Mouse (Mus musculus): ENCODE measurements around the gene Abca15.
"Not testable (repeated sequence)": the region's sequence is repeated elsewhere in the genome, so short reads cannot be mapped to it uniquely, and the experiment has no call there.

Abca15 gene

DNA sequence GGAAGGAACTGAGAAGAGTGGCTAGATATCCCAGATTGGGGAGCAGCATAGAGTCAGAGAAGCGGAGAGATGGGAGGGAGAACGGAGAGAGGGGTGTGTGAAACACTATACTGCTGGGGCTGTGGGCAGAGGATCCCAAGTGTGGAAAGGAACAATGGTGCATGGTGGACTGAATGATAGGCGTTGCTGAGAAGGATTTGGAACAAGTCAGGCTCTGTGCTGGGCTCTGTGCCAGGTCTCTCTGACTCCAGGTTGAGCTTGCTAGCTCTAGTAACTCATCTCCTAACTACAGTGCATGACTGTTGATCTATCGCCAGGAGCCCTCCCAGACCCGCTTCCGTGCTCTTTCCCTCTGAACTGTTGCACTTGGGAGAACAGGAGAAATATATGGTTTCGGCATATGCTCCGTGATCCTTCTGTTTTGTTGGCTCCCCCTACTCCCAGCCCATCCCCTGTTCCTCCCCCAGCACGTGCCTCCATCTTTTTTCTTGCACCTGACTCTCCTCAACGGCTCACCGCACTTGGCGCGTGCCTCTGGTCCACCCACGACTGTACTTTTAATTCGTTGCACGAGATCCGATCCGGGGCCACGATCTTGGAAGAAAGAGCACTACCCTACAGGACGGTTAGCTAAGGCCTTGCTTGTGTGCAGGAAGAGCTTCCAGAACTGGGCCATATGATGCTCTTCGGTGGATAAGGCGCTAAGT is at the start of gene Abca15:
Gene Abca15, plus strand, starts transcription at position 584 of the 707 bp plus-strand sequence.
- no peak for DNase-seq (ENCODE audit: low spot score in 2 of 2)

DNA sequence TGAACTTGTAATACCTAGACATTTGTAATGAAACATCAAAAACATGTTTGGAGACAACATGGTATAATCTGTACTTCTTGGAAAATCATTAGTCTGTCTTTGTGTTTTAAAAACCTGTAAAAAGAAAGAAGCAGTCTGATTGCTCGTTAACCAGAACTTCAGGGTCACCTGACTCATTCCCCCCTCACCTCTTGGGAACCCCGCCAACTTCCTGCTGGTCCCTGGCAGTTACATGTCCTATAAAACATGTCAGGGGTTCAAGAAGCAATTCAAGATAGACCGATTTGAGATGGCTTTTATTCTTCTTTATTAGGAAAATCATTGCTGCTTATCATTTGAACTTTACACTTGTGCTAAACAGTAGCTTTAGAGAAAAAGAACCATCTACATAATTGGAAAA is 43.2 kb upstream of the Abca15 start:
- DNase-seq (ENCODE audit: low spot score in 2 of 2), result no peak

DNA sequence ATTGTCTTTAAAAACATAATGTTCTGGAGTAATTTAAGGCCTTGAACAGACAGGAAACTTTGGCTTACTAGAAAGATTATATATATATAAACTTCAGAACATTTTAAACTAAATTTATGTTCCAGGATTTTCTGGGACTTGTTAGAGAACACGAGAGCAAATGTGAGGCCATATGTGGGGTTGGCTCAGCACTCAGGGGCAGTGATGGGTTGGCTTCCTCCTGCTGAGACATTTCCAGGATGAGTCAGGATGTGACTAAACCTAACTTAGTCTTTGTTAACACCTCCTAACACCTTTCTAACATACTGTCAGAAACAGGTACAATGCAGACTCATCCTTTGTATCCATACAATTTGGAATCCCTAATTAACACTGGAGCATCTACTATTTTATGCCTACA is 12.4 kb upstream of the Abca15 start:
- no peak for DNase-seq (ENCODE audit: low spot score in 2 of 2)

DNA sequence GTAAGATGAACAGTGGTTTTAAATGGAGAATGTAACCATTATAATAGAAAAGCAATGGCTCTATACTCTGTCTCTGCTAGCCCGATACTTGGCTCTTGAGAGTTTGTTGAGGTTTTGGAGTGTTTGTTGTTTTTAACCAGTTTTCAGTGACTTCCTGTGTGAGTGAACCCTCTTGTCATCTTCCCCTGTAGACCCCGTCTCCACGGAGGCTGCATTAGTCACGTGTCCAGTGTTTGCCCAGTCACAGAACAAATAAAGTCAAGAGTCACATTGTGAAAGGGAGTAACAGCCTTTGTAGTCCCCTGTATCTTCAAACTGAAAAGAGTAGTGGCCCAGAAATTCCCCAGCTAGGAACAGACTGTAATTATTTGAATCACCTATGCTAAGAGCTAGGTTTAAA is 5.5 kb upstream of the Abca15 start:
- DNase-seq (ENCODE audit: low spot score in 2 of 2), result no peak

DNA sequence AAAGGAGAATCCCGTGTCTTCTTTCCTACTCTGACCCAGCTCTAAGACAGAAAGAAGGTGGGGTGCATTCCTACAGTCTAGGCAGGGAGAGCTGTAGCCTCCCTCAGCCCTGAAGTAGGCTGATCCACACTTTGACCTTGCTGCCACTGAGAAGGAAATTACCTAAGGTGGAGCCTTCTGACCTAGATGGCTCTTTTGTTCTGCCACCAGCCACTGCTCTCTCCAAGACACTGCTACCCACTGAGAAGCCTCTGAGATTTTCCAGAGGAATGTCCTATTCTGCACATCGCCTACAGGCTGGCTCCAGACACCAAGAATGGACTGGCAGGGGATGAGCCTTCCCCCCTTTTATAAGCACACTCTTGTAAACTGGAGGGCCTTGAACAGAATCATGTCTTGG is 2.6 kb upstream of the Abca15 start:
- DNase-seq (ENCODE audit: low spot score in 2 of 2), result not testable (repeated sequence)

DNA sequence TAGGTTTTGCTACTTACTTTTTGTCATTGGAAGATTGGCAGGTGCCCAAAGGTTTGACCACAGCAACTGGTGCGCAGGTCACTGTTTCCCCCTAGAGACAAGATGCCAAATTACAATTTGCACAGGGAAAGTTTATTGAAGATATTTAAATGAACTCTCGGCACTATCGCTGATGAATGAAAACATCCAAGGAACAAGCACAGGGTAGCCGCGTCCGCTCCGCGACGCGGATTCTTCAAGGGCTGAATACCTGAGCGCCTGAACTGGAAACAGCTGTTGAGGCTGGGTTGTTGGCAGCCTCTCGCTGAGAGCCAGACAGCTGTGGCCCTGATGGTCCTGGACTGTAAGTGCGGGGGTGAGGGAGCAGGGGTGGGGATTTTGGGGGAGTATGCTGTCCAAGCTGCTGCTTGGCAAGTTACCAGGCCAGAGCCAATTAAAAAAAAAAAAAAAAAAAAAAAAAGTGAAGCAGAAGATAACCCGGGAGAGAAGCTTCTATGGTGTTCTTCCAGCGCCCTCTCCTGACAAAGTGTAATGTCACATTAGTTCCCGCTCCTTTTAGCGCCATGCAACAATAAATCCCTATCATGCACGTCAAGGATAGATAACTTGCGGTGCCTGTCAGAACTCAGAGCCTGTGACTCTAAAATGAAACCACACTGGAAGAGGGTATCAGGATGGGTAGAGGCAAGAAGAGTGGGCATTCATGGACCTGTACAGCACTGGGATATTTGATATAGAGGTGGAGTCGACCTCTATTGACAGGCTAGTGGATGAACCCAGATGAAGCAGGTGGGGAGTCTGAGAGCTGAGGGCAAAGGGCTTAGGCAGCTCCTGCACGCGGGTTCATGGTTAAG is 1.0 kb upstream of the Abca15 start:
- no peak for DNase-seq (ENCODE audit: low spot score in 2 of 2)

DNA sequence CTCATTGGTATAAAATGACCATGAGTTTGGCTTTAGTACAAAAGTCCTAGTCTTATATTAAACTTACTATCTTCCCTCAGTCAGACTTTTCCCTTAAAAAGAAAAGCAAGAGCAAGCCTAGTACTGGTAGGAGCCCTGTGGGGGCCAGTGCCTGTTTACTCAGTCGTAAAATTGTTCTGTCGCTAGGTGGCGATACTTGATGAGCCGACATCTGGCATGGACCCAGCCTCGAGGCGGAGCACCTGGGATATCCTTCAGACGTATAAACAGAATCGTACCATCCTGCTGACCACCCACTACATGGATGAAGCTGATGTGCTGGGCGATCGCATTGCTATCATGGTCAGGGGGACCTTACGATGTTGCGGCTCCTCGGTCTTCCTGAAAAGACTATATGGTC is 32.7 kb downstream of the Abca15 start:
- DNase-seq (ENCODE audit: low spot score in 2 of 2), result no peak

DNA sequence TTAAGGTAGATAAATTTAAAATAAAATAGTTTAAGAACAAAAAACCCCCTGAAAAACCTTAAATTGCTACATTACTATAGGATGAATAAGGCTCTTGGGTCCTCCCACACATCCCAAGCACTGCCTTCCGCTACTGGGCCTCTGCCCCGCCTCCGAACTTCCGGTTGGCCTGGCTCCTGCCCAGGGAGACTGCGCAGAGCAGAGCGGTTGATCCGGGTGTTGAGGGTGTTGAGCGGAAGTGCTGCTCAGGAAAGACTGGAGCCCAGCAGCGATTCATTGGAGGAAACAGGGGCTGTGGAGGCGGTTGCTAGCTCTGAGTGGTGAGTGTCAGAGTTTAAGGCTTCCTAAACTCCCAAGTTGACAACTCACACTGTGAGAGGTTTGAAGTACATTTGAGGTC is 81.0 kb downstream of the Abca15 start, which contains the start of gene Abca16:
Gene Abca16, plus strand, starts transcription at position 201 of the 400 bp plus-strand sequence.
- DNase-seq (ENCODE audit: low spot score in 2 of 2), result no peak

DNA sequence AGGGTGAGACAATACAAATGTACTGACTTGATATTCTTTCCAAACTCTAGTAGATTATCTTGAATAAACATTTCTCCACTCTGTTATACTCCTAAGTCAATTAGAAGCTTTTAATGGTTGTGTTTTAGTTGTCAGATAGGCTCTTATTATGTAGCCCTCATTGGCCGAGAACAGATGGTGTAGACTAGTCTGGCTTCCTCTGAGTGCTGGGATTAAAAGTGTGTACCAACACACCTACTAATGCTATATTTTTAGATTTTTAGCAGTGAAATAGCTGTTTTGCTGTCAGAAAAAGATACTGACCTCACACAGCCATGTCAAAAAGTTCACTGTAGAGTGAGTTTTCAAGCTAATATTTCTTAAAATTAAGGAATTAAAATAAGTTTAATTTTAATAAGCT is 83.9 kb downstream of the Abca15 start:
- DNase-seq (ENCODE audit: low spot score in 2 of 2), result no peak

DNA sequence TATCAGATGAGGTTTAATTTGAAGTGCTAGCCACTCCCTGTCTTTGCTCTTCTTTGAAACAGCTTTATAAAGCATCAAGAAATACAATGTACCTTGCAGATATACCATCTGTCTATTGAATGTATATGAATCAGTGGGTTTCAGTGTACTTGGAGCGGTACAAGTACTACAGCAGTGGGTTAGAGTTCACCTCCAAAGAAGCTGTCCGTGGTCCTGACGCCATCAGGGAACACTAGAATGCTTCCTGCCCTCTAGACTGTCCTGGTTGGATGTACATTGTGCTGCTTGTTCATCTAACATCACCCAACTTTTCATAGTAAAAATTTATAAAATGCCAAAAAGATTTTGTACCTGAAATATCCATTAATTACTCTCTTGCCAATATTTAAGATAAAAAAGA is 98.2 kb downstream of the Abca15 start:
- no peak for DNase-seq (ENCODE audit: low spot score in 2 of 2)

DNA sequence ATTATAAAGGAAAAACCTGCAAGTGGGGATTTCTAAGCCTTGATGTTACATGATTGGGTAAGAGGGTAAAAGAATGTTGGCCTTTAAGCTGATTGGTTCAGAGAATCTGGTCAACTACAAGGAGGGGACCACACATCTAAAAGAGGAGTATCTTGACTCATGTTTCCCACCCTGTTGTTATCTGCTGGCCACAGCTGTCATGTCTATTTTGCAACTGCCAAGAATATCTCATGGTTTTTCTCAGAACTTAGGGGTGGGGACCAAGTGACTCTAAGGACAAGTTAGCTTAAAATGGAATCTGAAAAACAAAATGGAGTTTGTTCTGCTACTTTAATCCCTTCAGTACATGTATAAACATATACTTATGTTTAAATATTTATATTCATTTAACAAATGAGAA is 103.0 kb downstream of the Abca15 start:
- DNase-seq (ENCODE audit: low spot score in 2 of 2), result no peak

Data from natural killer cell, adult 2 months (primary cell).